In the genomic region with DNA sequence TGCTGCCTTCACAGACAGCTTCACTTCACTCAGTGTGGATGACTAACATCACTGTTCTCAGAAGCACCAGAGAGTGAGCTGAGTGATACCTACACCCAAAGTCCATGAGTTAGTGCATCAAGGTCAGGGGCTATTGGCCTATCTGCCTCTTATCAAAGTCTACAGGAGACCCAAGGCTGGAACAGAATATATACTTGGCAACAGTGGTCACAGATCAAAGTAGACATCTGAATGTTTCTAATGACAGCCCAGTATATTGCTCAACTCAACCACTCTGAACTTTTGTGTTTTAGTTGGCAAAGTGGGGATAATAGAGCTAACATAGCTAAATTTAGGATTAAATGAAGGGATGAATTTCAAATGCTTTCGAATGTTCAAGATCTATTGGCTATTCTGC, we compare ENCODE assay signal across 26 mouse cellular contexts.
"Had no signal": no experiment of that assay in that cellular context is flagged by ENCODE, and none has a peak within 500 bp of the region (broad histone marks: within the 10 kb centered on the region; RNA-seq: fewer than 3 reads in every experiment).

No protein-coding gene starts in this region.

- H3K36me3 ChIP-seq: embryonic facial prominence, embryonic 10.5 days; embryonic facial prominence, embryonic 12.5 days; embryonic facial prominence, embryonic 13.5 days; embryonic facial prominence, embryonic 15.5 days; forebrain, embryonic 10.5 days; forebrain, embryonic 12.5 days; forebrain, embryonic 15.5 days had no signal

- H3K4me1 ChIP-seq: embryonic facial prominence, embryonic 15.5 days had no signal

- H3K27me3 ChIP-seq: embryonic facial prominence, embryonic 12.5 days; embryonic facial prominence, embryonic 13.5 days; embryonic facial prominence, embryonic 15.5 days; forebrain, embryonic 12.5 days; forebrain, embryonic 13.5 days; forebrain, embryonic 15.5 days had no signal

- H3K4me3 ChIP-seq: embryonic facial prominence, embryonic 10.5 days; embryonic facial prominence, embryonic 12.5 days; embryonic facial prominence, embryonic 13.5 days; embryonic facial prominence, embryonic 15.5 days; erythroblast, embryonic 14.5 days; forebrain, embryonic 10.5 days; forebrain, embryonic 12.5 days; forebrain, embryonic 13.5 days; forebrain, embryonic 15.5 days; gastrocnemius, adult 2 months; heart, adult 2 months had no signal

- DNase-seq: cerebellum, adult 2 months; cerebellum, adult 8-10 months; cerebellum, adult 9-10 months; cerebellum, adult 9-11 months; cerebellum, postnatal 14 days; cerebellum, postnatal 25 days; cerebellum, postnatal 36 days; gastrocnemius, adult 2 months; gastrocnemius, postnatal 10 days; gastrocnemius, postnatal 14 days; gastrocnemius, postnatal 25 days; gastrocnemius, postnatal 36 days; heart, adult 11 months; heart, adult 18-20 months; heart, adult 2 months had no signal

- H3K9me3 ChIP-seq: embryonic facial prominence, embryonic 10.5 days; embryonic facial prominence, embryonic 12.5 days; embryonic facial prominence, embryonic 13.5 days; embryonic facial prominence, embryonic 15.5 days; forebrain, embryonic 10.5 days; forebrain, embryonic 12.5 days; forebrain, embryonic 13.5 days; forebrain, embryonic 15.5 days had no signal

- H3K27ac ChIP-seq: embryonic facial prominence, embryonic 10.5 days; embryonic facial prominence, embryonic 12.5 days; embryonic facial prominence, embryonic 13.5 days; embryonic facial prominence, embryonic 15.5 days; forebrain, embryonic 10.5 days; forebrain, embryonic 12.5 days; forebrain, embryonic 13.5 days; forebrain, embryonic 15.5 days; gastrocnemius, adult 2 months; heart, adult 2 months had no signal

- ATAC-seq: forebrain, embryonic 15.5 days; forebrain, embryonic 16.5 days; forebrain, postnatal 0 days had no signal

- H3K9ac ChIP-seq: embryonic facial prominence, embryonic 12.5 days; embryonic facial prominence, embryonic 13.5 days; embryonic facial prominence, embryonic 15.5 days; forebrain, embryonic 12.5 days; forebrain, embryonic 13.5 days; forebrain, embryonic 15.5 days; forebrain, postnatal 0 days had no signal

- H3K4me2 ChIP-seq: embryonic facial prominence, embryonic 12.5 days; embryonic facial prominence, embryonic 13.5 days; embryonic facial prominence, embryonic 15.5 days; forebrain, embryonic 12.5 days; forebrain, embryonic 13.5 days; forebrain, embryonic 15.5 days had no signal
